Mouse (Mus musculus): ENCODE measurements at regions not wholly inside any gene's neighbourhood (a gene's known extent, or its start where the extent isn't known, plus 50 kb on each side); places are given as distances from the start of the nearest gene placed in this dataset.

DNA sequence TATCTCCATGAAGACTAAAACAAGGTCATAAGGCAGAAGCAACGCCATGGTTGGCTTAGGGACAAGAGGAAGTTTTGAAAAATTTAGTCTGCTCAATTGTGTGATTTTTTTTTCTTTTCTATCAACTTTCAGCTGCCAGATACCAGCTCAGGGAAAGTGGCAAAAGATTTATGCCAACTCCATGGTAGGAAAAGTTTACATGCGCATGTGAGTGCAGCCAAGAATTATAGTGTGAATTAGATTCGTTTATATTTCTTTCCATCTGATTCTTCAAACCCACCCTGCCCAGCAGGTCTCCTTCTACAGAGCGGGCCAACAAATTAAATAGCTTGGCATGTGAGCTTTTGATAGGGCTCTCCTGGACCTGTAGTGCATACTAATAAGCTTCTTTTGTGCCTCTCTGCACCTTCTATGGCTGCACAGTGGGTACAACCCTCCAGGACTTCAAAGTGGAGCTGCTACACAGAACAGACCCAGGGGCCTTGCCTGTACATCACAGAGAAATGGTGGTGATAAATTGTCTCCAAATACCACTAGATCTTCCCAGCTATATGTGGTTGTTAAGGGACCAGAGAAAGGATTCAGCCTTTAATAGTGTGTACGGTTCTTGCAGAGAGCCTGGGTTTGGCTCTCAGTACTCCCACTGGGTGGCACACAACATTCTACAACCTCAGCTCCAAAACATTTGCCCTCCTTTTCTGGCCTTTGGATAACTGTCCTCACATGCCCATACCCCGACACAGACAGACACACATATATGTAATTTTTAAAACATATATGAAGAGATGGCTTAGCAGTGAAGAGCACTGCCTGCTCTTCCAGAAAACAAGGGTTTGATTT lies 135.0 kb downstream of the Basp1 start:
- TF ChIP-seq CTCF (IDR thresholded peaks at IDR 0.05; ENCODE audit: low read depth, low read length) (no peak), EP300 (IDR thresholded peaks at IDR 0.05; ENCODE audit: insufficient read depth, low read depth, low read length) (no peak)

Measured in ES-Bruce4 (cell line).